Mouse (Mus musculus): ENCODE measurements at regions not wholly inside any gene's neighbourhood (a gene's known extent, or its start where the extent isn't known, plus 50 kb on each side); places are given as distances from the start of the nearest gene placed in this dataset.

DNA sequence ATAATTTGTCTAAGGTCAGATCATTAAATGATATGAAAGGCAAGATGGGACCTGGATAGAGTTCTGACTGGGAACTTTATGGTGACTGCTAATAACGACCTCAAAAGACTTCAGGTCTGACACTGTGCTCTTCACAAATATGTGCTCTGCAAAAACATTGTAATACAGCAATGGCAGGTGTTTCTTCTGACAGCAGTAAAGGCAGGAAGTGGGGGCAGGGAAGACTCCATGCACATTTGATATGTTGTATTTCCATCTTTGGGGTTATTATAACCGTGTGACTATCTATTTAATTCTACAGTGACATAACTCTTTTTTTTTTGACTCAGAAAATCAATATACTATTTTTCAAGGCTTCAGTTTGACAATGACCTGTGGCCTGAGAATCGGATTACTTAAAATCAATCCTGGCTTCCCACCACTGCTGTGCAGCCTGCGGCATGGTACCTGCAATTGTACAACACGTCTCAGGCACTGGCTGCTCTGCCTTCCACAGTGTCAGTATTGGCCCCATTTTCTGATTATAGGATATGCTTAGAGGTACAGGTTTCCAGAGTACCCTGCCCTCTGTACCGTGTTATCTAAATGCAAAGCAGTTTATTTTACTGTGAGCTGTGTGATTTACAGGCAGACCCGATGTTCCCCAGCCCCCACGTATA, 139.4 kb downstream of the Klf6 start:
- H3K4me1 ChIP-seq (ENCODE audit: insufficient read depth, low read depth, low read length) = no peaks in the 10 kb centered on the region
- no peaks in the 10 kb centered on the region for H3K36me3 ChIP-seq (replicated peaks)
- ATAC-seq (ENCODE audit: extremely low read depth, insufficient number of reproducible peaks, low FRiP score, poor library complexity, severe bottlenecking) (no peak), DNase-seq (ENCODE audit: low spot score) (no peak)
- TF ChIP-seq TAL1 (conservative IDR thresholded peaks at IDR 0.05; ENCODE audit: low read depth, low read length) (no peak), POLR2AphosphoS5 (IDR thresholded peaks at IDR 0.05; ENCODE audit: insufficient replicate concordance, low read depth, low read length) (no peak), GATA1 (IDR thresholded peaks at IDR 0.05; ENCODE audit: borderline replicate concordance, low read length) (no peak), CTCF (IDR thresholded peaks at IDR 0.05; ENCODE audit: low read depth, low read length) (no peak), GATA2 (IDR thresholded peaks at IDR 0.05; ENCODE audit: borderline replicate concordance, low read depth, low read length) (no peak)
- H3K9me3 ChIP-seq (replicated peaks) = no peaks in the 10 kb centered on the region
- H3K27me3 ChIP-seq (ENCODE audit: insufficient read depth, low read length) = no peaks in the 10 kb centered on the region
- H3K4me3 ChIP-seq (ENCODE audit: low read depth, low read length) = no peak overlapping the region

GRCm38 (mm10) chr13:6001218-6001564, 139.9 kb downstream of the Klf6 start:
- Histone ChIP-seq H3K4me3 (ENCODE audit: low read depth, low read length) (no peak overlapping the region), H3K9me3 (replicated peaks) (no peaks in the 10 kb centered on the region), H3K27me3 (ENCODE audit: insufficient read depth, low read length) (no peaks in the 10 kb centered on the region), H3K36me3 (replicated peaks) (no peaks in the 10 kb centered on the region), H3K4me1 (ENCODE audit: insufficient read depth, low read depth, low read length) (no peaks in the 10 kb centered on the region)
- ATAC-seq (ENCODE audit: extremely low read depth, insufficient number of reproducible peaks, low FRiP score, poor library complexity, severe bottlenecking) (no peak), DNase-seq (ENCODE audit: low spot score) (no peak)
- TF ChIP-seq CTCF (IDR thresholded peaks at IDR 0.05; ENCODE audit: low read depth, low read length) = no peak
- no peak for TF ChIP-seq POLR2AphosphoS5 (IDR thresholded peaks at IDR 0.05; ENCODE audit: insufficient replicate concordance, low read depth, low read length)
- TF ChIP-seq GATA2 (IDR thresholded peaks at IDR 0.05; ENCODE audit: borderline replicate concordance, low read depth, low read length) = no peak
- TF ChIP-seq TAL1 (conservative IDR thresholded peaks at IDR 0.05; ENCODE audit: low read depth, low read length) = no peak
- no peak for TF ChIP-seq GATA1 (IDR thresholded peaks at IDR 0.05; ENCODE audit: borderline replicate concordance, low read length)

GRCm38 (mm10) chr13:6005901-6006300, 144.6 kb downstream of the Klf6 start:
- H3K27me3 ChIP-seq (ENCODE audit: insufficient read depth, low read length) = peaks cover 8% of the 10 kb centered on the region; the same call in 1 of the 2 replicates
- no peak for TF ChIP-seq POLR2AphosphoS5 (IDR thresholded peaks at IDR 0.05; ENCODE audit: insufficient replicate concordance, low read depth, low read length)
- TF ChIP-seq GATA1 (IDR thresholded peaks at IDR 0.05; ENCODE audit: borderline replicate concordance, low read length) = no peak
- no peak for TF ChIP-seq GATA2 (IDR thresholded peaks at IDR 0.05; ENCODE audit: borderline replicate concordance, low read depth, low read length)
- TF ChIP-seq CTCF (IDR thresholded peaks at IDR 0.05; ENCODE audit: low read depth, low read length) = no peak
- TF ChIP-seq TAL1 (conservative IDR thresholded peaks at IDR 0.05; ENCODE audit: low read depth, low read length) = no peak
- H3K4me3 ChIP-seq (ENCODE audit: low read depth, low read length) = no peak overlapping the region
- H3K9me3 ChIP-seq (replicated peaks) = no peaks in the 10 kb centered on the region
- H3K36me3 ChIP-seq (replicated peaks) = no peaks in the 10 kb centered on the region
- no peaks in the 10 kb centered on the region for H3K4me1 ChIP-seq (ENCODE audit: insufficient read depth, low read depth, low read length)
- no peak for DNase-seq (ENCODE audit: low spot score)
- ATAC-seq (ENCODE audit: extremely low read depth, insufficient number of reproducible peaks, low FRiP score, poor library complexity, severe bottlenecking) = no peak

- no peak for ATAC-seq (ENCODE audit: extremely low read depth, insufficient number of reproducible peaks, low FRiP score, poor library complexity, severe bottlenecking)
- Histone ChIP-seq H3K4me1 (ENCODE audit: insufficient read depth, low read depth, low read length) (no peaks in the 10 kb centered on the region), H3K9me3 (replicated peaks) (no peaks in the 10 kb centered on the region), H3K36me3 (replicated peaks) (no peaks in the 10 kb centered on the region), H3K27me3 (ENCODE audit: insufficient read depth, low read length) (peaks cover 10% of the 10 kb centered on the region; the same call in 1 of the 2 replicates), H3K4me3 (ENCODE audit: low read depth, low read length) (no peak overlapping the region)
- DNase-seq (ENCODE audit: low spot score) = no peak
- TF ChIP-seq POLR2AphosphoS5 (IDR thresholded peaks at IDR 0.05; ENCODE audit: insufficient replicate concordance, low read depth, low read length) (no peak), CTCF (IDR thresholded peaks at IDR 0.05; ENCODE audit: low read depth, low read length) (no peak), TAL1 (conservative IDR thresholded peaks at IDR 0.05; ENCODE audit: low read depth, low read length) (no peak), GATA2 (IDR thresholded peaks at IDR 0.05; ENCODE audit: borderline replicate concordance, low read depth, low read length) (no peak), GATA1 (IDR thresholded peaks at IDR 0.05; ENCODE audit: borderline replicate concordance, low read length) (no peak)
Observed at GRCm38 (mm10) chr13:6009671-6010070, 148.4 kb downstream of the Klf6 start.

DNA sequence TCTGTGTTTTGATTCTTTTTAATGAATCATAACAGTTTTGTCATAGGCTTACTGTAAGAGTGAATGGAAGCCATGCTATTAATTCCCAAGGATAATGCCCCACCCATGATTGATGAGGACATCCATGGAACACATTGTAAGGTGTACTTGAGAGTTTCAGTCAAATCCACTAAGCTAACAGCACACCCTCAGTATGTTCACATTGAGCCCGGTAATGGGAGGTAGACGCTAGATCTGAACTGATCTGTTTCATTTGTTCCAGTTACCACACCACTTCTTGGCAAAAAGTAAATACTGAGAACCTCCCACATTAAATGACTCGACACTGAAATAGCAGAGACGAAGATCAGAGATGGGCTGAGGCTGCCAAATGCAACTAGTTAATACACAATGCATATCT, 165.9 kb downstream of the Klf6 start:
- Histone ChIP-seq H3K4me3 (ENCODE audit: low read depth, low read length) (no peak overlapping the region), H3K4me1 (ENCODE audit: insufficient read depth, low read depth, low read length) (no peaks in the 10 kb centered on the region), H3K36me3 (replicated peaks) (no peaks in the 10 kb centered on the region), H3K27me3 (ENCODE audit: insufficient read depth, low read length) (no peaks in the 10 kb centered on the region; the same call in 1 of the 2 replicates), H3K9me3 (replicated peaks) (no peaks in the 10 kb centered on the region)
- no peak for ATAC-seq (ENCODE audit: extremely low read depth, insufficient number of reproducible peaks, low FRiP score, poor library complexity, severe bottlenecking)
- TF ChIP-seq TAL1 (conservative IDR thresholded peaks at IDR 0.05; ENCODE audit: low read depth, low read length) (no peak), POLR2AphosphoS5 (IDR thresholded peaks at IDR 0.05; ENCODE audit: insufficient replicate concordance, low read depth, low read length) (no peak), GATA1 (IDR thresholded peaks at IDR 0.05; ENCODE audit: borderline replicate concordance, low read length) (no peak), GATA2 (IDR thresholded peaks at IDR 0.05; ENCODE audit: borderline replicate concordance, low read depth, low read length) (no peak), CTCF (IDR thresholded peaks at IDR 0.05; ENCODE audit: low read depth, low read length) (no peak)
- no peak for DNase-seq (ENCODE audit: low spot score)

DNA sequence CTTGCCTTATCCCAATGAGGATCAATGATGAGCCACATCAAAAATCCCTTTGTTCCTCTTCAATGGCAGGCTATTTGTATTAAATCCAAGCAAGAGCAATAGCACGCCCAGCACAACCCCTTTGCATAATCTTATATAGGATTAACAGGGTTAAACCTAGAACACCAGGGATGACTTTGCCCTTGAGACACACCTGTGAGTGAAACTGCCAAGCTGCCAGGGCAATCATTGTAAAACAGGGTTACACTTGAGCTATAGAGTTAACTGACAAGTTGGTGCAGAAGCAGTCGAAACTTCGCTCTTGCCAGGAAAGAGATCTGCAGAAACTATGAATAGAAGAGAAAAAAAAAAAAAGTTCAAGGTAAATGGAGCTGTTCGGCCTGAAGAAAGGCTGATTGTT, 167.6 kb downstream of the Klf6 start:
- Histone ChIP-seq H3K27me3 (ENCODE audit: insufficient read depth, low read length) (peaks cover 2% of the 10 kb centered on the region; the same call in 1 of the 2 replicates), H3K4me1 (ENCODE audit: insufficient read depth, low read depth, low read length) (no peaks in the 10 kb centered on the region), H3K36me3 (replicated peaks) (no peaks in the 10 kb centered on the region), H3K9me3 (replicated peaks) (no peaks in the 10 kb centered on the region), H3K4me3 (ENCODE audit: low read depth, low read length) (no peak overlapping the region)
- DNase-seq (ENCODE audit: low spot score) = no peak
- no peak for ATAC-seq (ENCODE audit: extremely low read depth, insufficient number of reproducible peaks, low FRiP score, poor library complexity, severe bottlenecking)
- no peak for TF ChIP-seq GATA1 (IDR thresholded peaks at IDR 0.05; ENCODE audit: borderline replicate concordance, low read length)
- no peak for TF ChIP-seq TAL1 (conservative IDR thresholded peaks at IDR 0.05; ENCODE audit: low read depth, low read length)
- no peak for TF ChIP-seq GATA2 (IDR thresholded peaks at IDR 0.05; ENCODE audit: borderline replicate concordance, low read depth, low read length)
- no peak for TF ChIP-seq CTCF (IDR thresholded peaks at IDR 0.05; ENCODE audit: low read depth, low read length)
- no peak for TF ChIP-seq POLR2AphosphoS5 (IDR thresholded peaks at IDR 0.05; ENCODE audit: insufficient replicate concordance, low read depth, low read length)

Data from G1E (cell line).